Mouse (Mus musculus): Measurements from ENCODE around the gene Cyfip2. TPM values are rescaled to one million over a fixed set of nuclear protein-coding genes. Genes with fewer than 3 reads are reported as not detected.

Cyfip2 gene
- polyA plus RNA-seq, 1 experiment from 2014 or later: 16.2 TPM

DNA sequence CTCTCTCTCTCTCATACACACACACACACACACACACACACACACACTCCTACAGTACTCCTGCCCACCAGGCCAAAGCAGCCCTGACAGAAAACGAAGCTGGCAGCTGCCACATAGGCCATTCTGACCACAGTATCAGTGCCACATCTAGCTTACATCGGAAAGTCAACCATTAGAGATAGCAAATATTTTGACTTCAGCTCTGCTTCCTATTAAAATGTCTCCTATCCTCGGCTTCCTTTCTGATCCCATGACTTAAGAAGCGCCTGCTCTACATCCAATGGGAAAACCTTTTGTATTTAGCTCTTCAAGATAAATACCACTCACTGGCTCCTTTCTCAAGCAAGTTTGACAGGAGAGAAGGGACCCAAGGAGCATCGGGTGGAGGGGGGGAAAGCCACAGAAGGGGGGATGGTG lies 2.0 kb downstream of the Cyfip2 start:
- no peak overlapping the region for H3K27ac ChIP-seq (replicated peaks; ENCODE audit: low read depth, low read length)
- no peak for DNase-seq (ENCODE audit: low spot score)
- H3K4me1 ChIP-seq (ENCODE audit: control insufficient read depth, insufficient read depth, low read length): peaks cover 14% of the 10 kb centered on the region
- H3K27me3 ChIP-seq (ENCODE audit: control insufficient read depth, insufficient read depth, low read length): no peaks in the 10 kb centered on the region
- H3K9ac ChIP-seq (ENCODE audit: low read length): no peak overlapping the region
- H3K9me3 ChIP-seq (ENCODE audit: control insufficient read depth, low read length): no peaks in the 10 kb centered on the region
- peak overlapping the region; percentile 100; the same call in 1 of the 2 replicates for H3K4me2 ChIP-seq (ENCODE audit: low read depth, severe bottlenecking)
- no peak for ATAC-seq (ENCODE audit: insufficient number of reproducible peaks, low FRiP score, low TSS enrichment, low read depth)
- H3K4me3 ChIP-seq (ENCODE audit: low read depth, low read length): no peak overlapping the region
- H3K36me3 ChIP-seq (ENCODE audit: control insufficient read depth, insufficient read depth, low read length): no peaks in the 10 kb centered on the region
- 77% methylated on average over 5 of the region's 5 CpGs for WGBS

DNA sequence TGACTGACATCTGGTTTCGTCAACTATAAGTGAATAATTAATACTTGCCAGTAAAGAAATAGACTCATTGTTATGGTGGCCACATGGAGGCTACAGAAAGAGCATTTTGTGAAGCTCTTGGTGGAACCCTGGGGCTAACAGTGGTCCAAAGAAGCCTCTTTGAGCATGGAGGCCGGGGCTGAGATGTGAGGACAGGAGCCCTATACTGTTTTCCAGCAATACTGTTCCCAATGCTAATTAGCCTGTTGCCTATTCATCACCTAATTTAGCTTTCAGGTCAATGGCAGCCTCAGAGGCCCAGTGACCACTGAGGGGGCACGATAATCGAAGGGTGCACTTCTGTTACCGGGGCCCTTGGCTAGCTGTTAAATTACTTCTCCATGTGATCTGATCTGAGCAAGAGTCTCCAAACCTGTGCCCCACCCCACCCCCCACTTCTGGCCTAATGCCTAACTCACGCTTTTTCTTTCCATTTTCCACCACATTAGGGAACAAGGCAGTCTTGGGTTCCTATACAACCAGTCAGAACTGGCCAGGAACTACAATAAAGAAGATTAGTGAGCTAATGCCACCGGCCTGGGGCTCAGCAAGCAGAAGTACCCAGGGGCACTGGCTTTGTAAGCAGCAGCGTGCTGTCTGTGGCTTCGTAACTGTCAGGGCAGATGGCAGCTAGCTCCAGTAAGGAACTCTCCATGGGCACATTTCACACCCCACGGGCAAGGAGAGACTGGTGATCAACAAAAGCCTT lies 2.7 kb downstream of the Cyfip2 start:
- no peak for DNase-seq (ENCODE audit: low spot score)
- 69% methylated on average over 10 of the region's 10 CpGs for WGBS
- H3K9ac ChIP-seq (ENCODE audit: low read length): no peak overlapping the region
- no peak overlapping the region for H3K4me3 ChIP-seq (ENCODE audit: low read depth, low read length)
- H3K27ac ChIP-seq (replicated peaks; ENCODE audit: low read depth, low read length): no peak overlapping the region
- ATAC-seq (ENCODE audit: insufficient number of reproducible peaks, low FRiP score, low TSS enrichment, low read depth): no peak
- peaks cover 17% of the 10 kb centered on the region for H3K4me1 ChIP-seq (ENCODE audit: control insufficient read depth, insufficient read depth, low read length)
- no peaks in the 10 kb centered on the region for H3K9me3 ChIP-seq (ENCODE audit: control insufficient read depth, low read length)
- no peaks in the 10 kb centered on the region for H3K27me3 ChIP-seq (ENCODE audit: control insufficient read depth, insufficient read depth, low read length)
- no peak overlapping the region for H3K4me2 ChIP-seq (ENCODE audit: low read depth, severe bottlenecking)
- H3K36me3 ChIP-seq (ENCODE audit: control insufficient read depth, insufficient read depth, low read length): no peaks in the 10 kb centered on the region

DNA sequence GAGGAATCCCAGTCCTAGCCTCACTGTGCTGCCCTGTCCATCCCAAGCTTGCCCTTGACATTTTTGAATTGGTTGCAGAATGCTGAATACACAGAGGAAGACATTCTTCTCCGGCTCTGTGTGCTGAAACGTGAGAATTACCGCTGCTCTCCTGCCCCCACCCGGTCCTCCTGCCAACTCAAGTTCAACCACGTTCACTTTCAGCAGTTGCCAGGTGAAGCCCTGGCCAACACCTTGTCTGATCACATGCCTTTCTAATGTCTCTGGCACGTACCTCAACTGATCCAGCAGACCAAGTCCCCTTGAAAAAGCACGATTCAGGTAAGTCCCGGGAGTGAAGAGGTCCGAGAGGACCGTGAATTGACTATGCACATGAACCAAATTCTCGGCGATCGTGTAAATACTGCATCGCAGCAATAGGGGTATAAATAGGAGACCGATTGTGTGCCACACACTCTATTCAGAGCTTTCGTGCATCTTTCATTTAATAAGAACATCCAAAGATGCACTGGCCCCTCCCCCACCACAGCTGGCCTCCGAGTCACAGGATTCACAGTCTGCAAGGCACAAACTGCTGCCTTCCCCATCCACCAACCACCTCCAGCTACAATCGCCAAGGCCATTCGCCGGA lies 3.4 kb downstream of the Cyfip2 start:
- no peak for ATAC-seq (ENCODE audit: insufficient number of reproducible peaks, low FRiP score, low TSS enrichment, low read depth)
- no peaks in the 10 kb centered on the region for H3K36me3 ChIP-seq (ENCODE audit: control insufficient read depth, insufficient read depth, low read length)
- H3K4me1 ChIP-seq (ENCODE audit: control insufficient read depth, insufficient read depth, low read length): peaks cover 20% of the 10 kb centered on the region
- DNase-seq (ENCODE audit: low spot score): no peak
- H3K9ac ChIP-seq (ENCODE audit: low read length): no peak overlapping the region
- 90% methylated on average over 20 of the region's 20 CpGs for WGBS
- H3K4me2 ChIP-seq (ENCODE audit: low read depth, severe bottlenecking): no peak overlapping the region
- H3K9me3 ChIP-seq (ENCODE audit: control insufficient read depth, low read length): no peaks in the 10 kb centered on the region
- no peak overlapping the region for H3K27ac ChIP-seq (replicated peaks; ENCODE audit: low read depth, low read length)
- no peaks in the 10 kb centered on the region for H3K27me3 ChIP-seq (ENCODE audit: control insufficient read depth, insufficient read depth, low read length)
- H3K4me3 ChIP-seq (ENCODE audit: low read depth, low read length): no peak overlapping the region

DNA sequence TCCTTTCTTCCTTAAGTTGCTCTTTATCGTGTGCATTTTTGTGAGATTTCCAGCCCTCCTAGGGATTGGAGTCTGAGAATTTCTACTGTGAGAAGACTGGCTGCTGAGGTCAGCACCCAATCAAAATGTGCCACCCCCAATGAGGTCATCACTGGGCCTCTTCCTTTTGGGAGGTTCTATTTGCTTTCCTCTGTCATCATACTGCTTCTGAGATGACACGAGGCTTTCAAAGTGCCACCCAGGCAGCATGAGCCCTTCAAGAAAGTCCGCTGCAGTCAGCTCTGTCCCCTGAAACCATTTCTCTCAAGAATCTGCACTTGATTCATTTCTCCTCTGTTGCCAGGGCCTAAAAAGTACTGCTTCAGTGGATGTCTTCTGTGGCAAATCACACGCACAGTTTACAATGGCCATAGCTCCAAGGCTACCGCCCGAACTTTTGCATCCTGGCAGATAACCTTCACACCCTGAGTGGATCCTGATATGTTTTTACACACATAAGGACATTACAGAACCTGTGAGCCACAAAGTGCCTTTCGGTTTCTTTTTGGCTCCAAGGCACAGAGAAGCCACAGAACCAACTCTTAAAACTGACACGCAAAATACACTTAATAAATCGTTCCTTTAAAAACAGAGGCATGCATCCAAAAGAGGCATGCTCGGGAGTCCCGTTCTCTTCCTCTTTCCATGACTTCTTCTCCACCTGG lies 4.2 kb downstream of the Cyfip2 start:
- no peak overlapping the region for H3K4me3 ChIP-seq (ENCODE audit: low read depth, low read length)
- no peaks in the 10 kb centered on the region for H3K36me3 ChIP-seq (ENCODE audit: control insufficient read depth, insufficient read depth, low read length)
- ATAC-seq (ENCODE audit: insufficient number of reproducible peaks, low FRiP score, low TSS enrichment, low read depth) (no peak), DNase-seq (ENCODE audit: low spot score) (no peak)
- no peak overlapping the region for H3K27ac ChIP-seq (replicated peaks; ENCODE audit: low read depth, low read length)
- H3K9ac ChIP-seq (ENCODE audit: low read length): no peak overlapping the region
- H3K9me3 ChIP-seq (ENCODE audit: control insufficient read depth, low read length): no peaks in the 10 kb centered on the region
- 91% methylated on average over 11 of the region's 11 CpGs for WGBS
- no peaks in the 10 kb centered on the region for H3K27me3 ChIP-seq (ENCODE audit: control insufficient read depth, insufficient read depth, low read length)
- H3K4me2 ChIP-seq (ENCODE audit: low read depth, severe bottlenecking): no peak overlapping the region
- H3K4me1 ChIP-seq (ENCODE audit: control insufficient read depth, insufficient read depth, low read length): peaks cover 20% of the 10 kb centered on the region

DNA sequence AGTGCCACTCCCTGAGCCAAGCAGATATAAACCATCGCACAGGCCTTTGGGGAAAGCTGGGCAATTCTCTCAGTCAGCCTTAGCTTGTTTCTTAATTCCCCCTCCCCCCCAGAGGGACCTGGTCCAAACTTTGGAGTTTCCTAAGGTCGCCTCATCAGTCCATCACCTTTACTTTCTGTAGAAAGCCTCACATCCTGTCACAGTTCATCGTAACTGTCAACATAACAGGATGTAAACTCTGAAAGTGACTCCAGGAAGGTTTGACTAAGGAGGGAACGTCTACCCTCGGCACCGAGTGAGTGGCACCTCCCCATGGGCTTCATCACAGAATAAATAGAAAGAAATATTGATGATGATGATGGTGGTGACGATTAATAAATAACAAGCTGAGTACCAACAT lies 4.9 kb downstream of the Cyfip2 start:
- no peak overlapping the region for H3K9ac ChIP-seq (ENCODE audit: low read length)
- ATAC-seq (ENCODE audit: insufficient number of reproducible peaks, low FRiP score, low TSS enrichment, low read depth) (no peak), DNase-seq (ENCODE audit: low spot score) (no peak)
- no peak overlapping the region for H3K4me2 ChIP-seq (ENCODE audit: low read depth, severe bottlenecking)
- no peak overlapping the region for H3K4me3 ChIP-seq (ENCODE audit: low read depth, low read length)
- 88% methylated on average over 7 of the region's 7 CpGs for WGBS
- H3K9me3 ChIP-seq (ENCODE audit: control insufficient read depth, low read length): no peaks in the 10 kb centered on the region
- peaks cover 19% of the 10 kb centered on the region for H3K4me1 ChIP-seq (ENCODE audit: control insufficient read depth, insufficient read depth, low read length)
- H3K27me3 ChIP-seq (ENCODE audit: control insufficient read depth, insufficient read depth, low read length): no peaks in the 10 kb centered on the region
- H3K27ac ChIP-seq (replicated peaks; ENCODE audit: low read depth, low read length): no peak overlapping the region
- no peaks in the 10 kb centered on the region for H3K36me3 ChIP-seq (ENCODE audit: control insufficient read depth, insufficient read depth, low read length)

DNA sequence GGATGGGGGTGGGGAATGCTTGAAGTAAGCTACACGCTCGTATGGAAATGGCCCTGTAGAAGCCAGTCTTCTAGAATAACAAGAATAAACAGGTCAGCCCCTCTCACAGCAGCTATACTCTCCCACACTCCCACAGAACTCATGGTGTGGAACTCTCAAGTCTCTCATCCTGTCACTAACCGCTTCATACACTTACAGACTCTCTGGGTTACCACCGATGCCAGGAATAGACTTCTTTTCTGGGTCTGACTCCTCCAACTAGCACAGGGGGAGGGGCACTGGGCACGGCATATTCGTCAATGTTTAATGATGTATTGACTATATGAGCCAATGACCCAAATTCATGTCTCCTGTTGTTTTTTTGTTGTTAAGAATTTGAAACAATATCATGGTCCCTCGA lies 5.9 kb downstream of the Cyfip2 start:
- no peak for DNase-seq (ENCODE audit: low spot score)
- no peaks in the 10 kb centered on the region for H3K9me3 ChIP-seq (ENCODE audit: control insufficient read depth, low read length)
- H3K9ac ChIP-seq (ENCODE audit: low read length): no peak overlapping the region
- H3K27me3 ChIP-seq (ENCODE audit: control insufficient read depth, insufficient read depth, low read length): no peaks in the 10 kb centered on the region
- WGBS: 90% methylated on average over 7 of the region's 7 CpGs
- ATAC-seq (ENCODE audit: insufficient number of reproducible peaks, low FRiP score, low TSS enrichment, low read depth): no peak
- peaks cover 15% of the 10 kb centered on the region; the same call in 1 of the 2 replicates for H3K4me1 ChIP-seq (ENCODE audit: control insufficient read depth, insufficient read depth, low read length)
- no peaks in the 10 kb centered on the region for H3K36me3 ChIP-seq (ENCODE audit: control insufficient read depth, insufficient read depth, low read length)
- H3K27ac ChIP-seq (replicated peaks; ENCODE audit: low read depth, low read length): no peak overlapping the region
- no peak overlapping the region for H3K4me3 ChIP-seq (ENCODE audit: low read depth, low read length)
- H3K4me2 ChIP-seq (ENCODE audit: low read depth, severe bottlenecking): no peak overlapping the region

DNA sequence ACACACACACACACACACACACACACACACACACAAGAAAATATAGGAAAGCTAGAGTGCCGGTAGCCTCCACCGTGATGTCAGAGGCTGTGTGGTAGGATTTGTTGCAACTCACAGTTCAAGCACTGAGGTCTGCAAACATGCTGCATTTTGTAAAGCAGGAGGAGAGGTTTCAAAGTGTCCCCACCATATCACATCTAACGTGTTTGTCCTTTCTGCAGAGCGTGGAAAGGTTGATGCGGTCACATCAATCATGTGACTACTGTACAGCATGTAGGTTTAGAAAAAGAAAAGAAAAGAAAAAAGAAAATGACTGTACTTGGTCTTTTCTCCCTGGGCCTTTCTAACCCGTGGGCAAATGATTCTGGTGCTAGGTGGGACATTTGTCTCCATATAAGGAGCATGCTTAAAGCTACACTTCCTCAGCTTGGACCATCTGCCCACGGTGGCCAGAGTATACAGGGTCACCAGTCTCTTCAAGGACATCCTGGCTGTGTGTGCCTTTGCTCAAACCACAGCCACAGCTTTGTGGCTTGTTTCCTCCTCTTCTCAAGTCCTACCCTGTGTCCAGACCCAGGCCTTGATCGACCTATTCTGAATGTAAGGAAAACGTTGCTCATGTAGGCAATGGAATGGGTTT lies 6.7 kb downstream of the Cyfip2 start:
- Histone ChIP-seq H3K9ac (ENCODE audit: low read length) (no peak overlapping the region), H3K36me3 (ENCODE audit: control insufficient read depth, insufficient read depth, low read length) (no peaks in the 10 kb centered on the region), H3K27ac (replicated peaks; ENCODE audit: low read depth, low read length) (no peak overlapping the region), H3K4me2 (ENCODE audit: low read depth, severe bottlenecking) (no peak overlapping the region), H3K9me3 (ENCODE audit: control insufficient read depth, low read length) (no peaks in the 10 kb centered on the region), H3K4me3 (ENCODE audit: low read depth, low read length) (no peak overlapping the region), H3K4me1 (ENCODE audit: control insufficient read depth, insufficient read depth, low read length) (peaks cover 9% of the 10 kb centered on the region; the same call in 1 of the 2 replicates), H3K27me3 (ENCODE audit: control insufficient read depth, insufficient read depth, low read length) (no peaks in the 10 kb centered on the region)
- ATAC-seq (ENCODE audit: insufficient number of reproducible peaks, low FRiP score, low TSS enrichment, low read depth) (no peak), DNase-seq (ENCODE audit: low spot score) (no peak)
- 85% methylated on average over 9 of the region's 9 CpGs for WGBS

All from limb, embryonic 11.5 days (tissue).